Mouse (Mus musculus) olfactory bulb, adult 2 months (tissue): ENCODE measurements around the gene Tmem176b.

ENCODE experiments used
- CTCF ChIP-seq: fragments of 200-500 bp; IDR thresholded peaks from 2 replicates; pipeline ENCODE4 v1.5.1; 2012; ENCODE audit warnings: low read depth, mild to moderate bottlenecking, low read length, moderate library complexity; ENCODE audit not compliant: insufficient read depth
- POLR2A ChIP-seq: fragments of 200-500 bp; IDR thresholded peaks from 2 replicates; pipeline ENCODE4 v1.6.1; 2012; ENCODE audit warnings: mild to moderate bottlenecking, low read depth, low read length, moderate library complexity; ENCODE audit not compliant: insufficient read depth

DNA sequence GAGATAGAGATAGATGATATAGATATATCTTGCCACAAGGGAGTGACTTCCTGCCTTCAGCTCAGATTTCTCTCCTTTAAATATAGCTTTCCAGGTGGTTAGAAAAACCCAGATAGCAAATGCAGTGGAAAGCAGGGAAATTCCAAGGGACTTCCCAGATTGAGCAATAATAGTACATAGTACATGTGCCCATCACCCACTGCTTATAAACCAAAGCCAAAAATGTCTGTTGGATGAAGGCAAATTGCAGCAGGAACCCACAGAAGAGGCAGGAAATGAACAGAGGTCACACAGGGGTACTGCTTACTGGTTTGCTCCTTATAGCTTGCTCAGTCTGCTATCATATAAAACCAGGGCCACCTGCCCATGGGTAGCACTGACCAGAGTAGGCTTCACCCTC is 11.6 kb downstream of the Tmem176b start:
- TF ChIP-seq CTCF: no peak
- no peak for TF ChIP-seq POLR2A
